Mouse (Mus musculus) frontal cortex, postnatal 36 days (tissue): ENCODE results near the gene Lhfpl1.
"Not testable (repeated sequence)": the region's sequence is repeated elsewhere in the genome, so short reads cannot be mapped to it uniquely, and the experiment has no call there.

Experiments
- DNase-seq, 2 experiments: peaks; one replicate each; pipeline ENCODE4 v3.0.0; 2022; ENCODE audit warnings: low spot score in 2 of 2

The Lhfpl1 gene

DNA sequence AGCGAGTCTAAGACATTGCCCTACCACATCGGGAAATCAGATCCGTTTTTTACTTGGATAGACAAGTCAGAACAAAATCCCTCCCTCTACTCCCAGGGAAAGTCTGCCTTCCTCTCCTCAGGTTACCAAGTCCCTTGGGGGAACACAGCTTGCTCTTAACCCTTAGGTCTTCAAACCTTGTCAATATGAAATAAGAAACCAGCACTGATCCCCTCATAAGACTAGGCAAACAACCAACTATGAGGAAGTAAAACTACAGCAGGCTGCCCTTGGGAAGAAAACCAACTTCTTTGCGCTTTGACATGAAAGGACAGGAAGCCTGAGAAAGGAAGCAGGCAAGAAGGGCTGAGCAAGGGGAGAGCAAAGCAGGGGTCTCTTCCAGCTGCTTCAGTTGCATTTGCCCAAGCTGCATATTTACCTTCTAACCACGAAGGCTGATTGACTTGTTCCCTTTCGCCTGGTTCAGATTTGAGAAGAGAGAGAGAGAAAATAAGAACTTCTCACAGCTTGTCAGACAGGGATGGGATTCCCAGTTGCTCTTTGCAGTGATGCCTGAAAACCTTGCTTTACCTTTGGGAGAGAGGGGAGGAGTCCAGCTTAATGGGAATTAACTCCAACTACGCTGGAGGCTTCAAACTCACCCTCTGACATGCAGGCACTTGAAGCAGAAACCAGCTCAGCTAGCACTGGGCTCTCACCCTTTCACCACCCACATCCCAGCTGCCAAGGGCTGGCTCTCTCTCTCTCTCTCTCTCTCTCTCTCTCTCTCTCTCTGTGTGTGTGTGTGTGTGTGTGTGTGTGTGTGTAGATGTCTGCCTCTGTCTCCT lies at the start of gene Lhfpl1:
Lhfpl1 (minus strand) TSS at position 713 of the 827 bp plus-strand sequence.
- DNase-seq = peak in 1 of 2 experiments; percentile 3

GRCm38 (mm10) chrX:145371839-145372238 lies 22.9 kb upstream of the Lhfpl1 start:
- no peak for DNase-seq

- DNase-seq = no peak
Observed at GRCm38 (mm10) chrX:145362527-145362926, 13.6 kb upstream of the Lhfpl1 start.

GRCm38 (mm10) chrX:145342402-145342801 lies 6.5 kb downstream of the Lhfpl1 start:
- no peak for DNase-seq

DNA sequence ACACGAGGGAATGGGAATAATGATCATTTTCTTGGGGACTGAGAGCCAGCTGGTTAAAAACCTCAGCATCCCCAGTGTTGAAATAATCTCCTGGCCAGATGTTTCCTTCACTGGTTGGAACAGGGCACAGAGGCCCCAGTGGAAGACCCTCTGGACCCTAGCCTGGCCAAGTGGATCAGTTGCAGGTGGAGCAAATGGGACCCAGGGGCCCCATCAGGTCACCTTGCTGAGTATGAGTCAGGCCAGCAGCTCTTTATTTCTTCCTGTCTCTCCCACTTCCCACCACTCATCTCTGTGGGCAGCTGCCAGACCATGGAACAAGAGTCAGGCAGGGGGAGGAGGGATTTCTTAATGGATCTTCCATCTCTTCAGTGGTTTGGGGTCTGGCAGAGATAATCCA lies 12.7 kb downstream of the Lhfpl1 start:
- DNase-seq = no peak

GRCm38 (mm10) chrX:145308555-145308954 lies 40.3 kb downstream of the Lhfpl1 start:
- DNase-seq = no peak

GRCm38 (mm10) chrX:145307174-145307573 lies 41.7 kb downstream of the Lhfpl1 start:
- DNase-seq = peak in 1 of 2 experiments; percentile 28

DNA sequence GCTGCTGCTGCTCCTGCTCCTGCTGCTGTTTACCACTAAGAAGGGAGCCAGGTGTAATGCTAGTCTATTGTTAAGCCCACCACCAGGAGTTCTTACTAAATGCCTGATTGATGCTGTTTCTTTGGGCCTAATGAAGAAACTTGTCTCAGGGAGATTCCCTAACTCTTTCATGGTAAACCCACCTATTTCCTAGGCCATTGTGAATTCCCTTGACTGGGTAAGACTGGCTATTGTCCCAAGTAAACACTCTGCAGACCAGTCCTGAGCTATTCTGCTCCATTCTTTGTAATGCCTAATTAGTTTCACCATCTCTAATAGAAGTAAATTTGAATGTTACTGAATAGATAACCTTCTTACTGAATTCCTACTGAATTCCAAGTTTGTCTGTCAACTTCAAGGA lies 48.7 kb downstream of the Lhfpl1 start:
- not testable (repeated sequence) for DNase-seq

DNA sequence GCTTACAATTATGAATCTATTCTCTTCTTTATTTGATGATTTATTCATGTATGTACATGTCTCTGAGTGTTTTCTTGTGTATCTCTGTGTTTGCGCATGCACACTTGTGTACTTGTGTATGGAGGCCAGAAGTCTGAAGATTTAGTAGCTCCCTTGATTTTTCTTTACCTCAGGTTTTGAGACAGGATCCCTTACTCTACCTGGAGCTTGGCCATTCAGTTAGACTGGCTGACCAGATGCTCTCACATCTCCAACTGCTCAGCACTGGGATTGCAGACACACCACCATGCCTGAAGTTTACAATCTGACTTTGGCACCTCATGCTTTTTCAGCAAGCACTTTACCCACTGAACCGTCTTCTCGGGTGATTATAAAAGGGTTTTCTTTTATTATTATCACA lies 76.7 kb downstream of the Lhfpl1 start:
- no peak for DNase-seq

DNA sequence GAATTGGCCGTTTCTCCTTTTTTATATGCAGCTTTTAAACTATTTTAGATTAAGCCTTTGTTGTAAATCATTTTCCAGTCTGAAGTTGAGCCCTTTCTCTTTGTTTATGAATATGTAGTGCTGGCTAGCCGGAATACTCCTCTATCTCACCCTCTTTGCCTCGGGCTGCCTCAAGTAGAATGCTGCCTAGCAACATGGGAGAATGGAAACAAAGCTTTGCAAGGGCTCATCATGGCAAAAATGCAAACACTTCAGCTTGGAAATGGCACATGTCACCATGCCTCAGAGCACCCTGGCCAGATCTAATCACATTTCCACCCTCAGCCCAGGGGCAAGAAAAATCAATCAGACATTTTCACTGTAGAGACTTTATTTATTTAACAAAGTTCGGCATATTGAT lies 77.1 kb downstream of the Lhfpl1 start:
- no peak for DNase-seq

GRCm38 (mm10) chrX:145261803-145262202 lies 87.1 kb downstream of the Lhfpl1 start:
- DNase-seq = no peak
